Mouse (Mus musculus): Measurements from ENCODE around the gene Arl4d. TPM values are rescaled to one million over a fixed set of nuclear protein-coding genes. Genes with fewer than 3 reads are reported as not detected.

Arl4d gene
- polyA plus RNA-seq (2015; fragmentation: Illumina TruSeq; extraction: RNeasy Lipid Tissue Mini Kit (QIAGEN cat#74804); ENCODE audit: insufficient read depth, low read depth, low replicate concordance): 8.4 TPM

DNA sequence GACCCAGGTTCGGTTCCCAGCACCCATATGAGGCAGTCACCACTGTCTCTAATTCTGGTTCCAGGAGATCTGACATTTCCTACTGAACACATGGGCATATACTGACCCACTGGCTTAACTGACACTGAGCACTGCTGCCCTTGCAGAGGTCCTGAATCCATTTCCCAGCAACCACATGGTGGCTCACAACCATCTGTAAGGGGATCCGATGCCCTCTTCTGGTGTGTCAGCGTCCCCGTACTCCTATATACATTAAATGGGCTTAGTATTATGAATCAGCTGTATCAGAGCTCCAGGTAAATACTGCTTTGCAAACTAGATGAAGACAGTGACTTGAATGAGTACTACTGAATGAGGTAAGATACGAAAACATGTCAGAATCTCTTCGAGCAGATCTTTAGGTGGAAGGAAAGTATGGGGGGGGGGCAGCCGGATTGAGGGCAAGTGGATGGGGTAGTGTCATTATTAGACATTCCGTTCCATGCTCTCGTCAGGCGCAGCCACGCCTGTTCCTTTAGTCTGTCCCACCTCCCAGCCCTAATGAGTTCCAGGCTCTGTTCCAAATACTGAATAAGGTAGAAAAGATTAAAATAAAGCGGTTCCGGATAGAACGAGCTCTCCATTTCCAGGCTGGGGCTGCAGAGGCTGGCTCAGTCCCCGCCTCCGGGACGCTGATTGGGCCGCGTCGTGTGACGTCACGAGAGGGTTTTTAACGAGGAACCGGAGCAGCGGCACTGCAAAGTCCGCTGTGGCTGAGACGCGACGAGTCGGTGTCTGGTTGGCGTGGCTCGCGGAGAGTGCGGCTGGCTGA lies at the start of gene Arl4d:
TSS of gene Arl4d (plus strand) at position 717 of the 811 bp plus-strand sequence.

DNA sequence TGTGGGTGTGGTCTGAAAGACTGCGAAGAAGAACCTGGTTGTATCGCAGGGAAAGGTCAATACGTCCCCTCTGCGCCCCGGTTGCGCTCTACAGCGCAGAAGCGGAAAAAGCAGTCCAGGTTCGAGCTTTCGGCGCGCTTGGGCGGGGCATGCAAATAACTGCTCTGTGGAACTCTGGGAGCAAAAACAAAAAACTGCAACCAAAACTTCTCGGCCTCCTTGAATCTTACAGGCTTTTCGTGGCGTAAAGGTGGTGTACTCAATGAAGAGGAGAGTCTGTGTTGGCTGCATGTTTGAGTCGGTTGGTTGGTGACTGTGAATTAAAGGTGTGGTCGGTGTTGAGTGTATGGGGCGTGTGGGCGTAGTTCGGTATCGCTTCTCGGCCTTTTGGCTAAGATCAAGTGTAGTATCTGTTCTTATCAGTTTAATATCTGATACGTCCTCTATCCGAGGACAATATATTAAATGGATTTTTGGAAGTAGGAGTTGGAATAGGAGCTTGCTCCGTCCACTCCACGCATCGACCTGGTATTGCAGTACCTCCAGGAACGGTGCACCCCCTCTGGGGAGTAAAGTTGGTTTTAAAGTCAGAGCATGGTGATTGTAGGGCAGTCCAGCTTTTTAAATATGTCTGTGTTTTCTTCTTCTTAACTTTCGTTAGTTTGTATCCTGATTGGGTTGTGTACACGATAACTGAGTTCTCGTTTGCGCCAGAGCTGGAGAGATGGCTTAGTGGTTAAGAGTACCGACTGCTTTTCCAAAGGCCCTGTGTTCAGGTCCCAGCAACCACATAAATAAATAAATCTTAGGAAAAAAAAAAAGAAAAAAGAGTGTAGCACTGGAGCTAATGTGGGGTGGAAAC lies 38.1 kb upstream of the Arl4d start, which contains the start of gene Rdm1:
TSS of gene Rdm1 (plus strand) at position 201 of the 862 bp plus-strand sequence.

Other genes starting within 250 kb of the Arl4d start
- gene Aarsd1, start 247.9 kb upstream of the Arl4d start, polyA plus RNA-seq (2015; fragmentation: Illumina TruSeq; extraction: RNeasy Lipid Tissue Mini Kit (QIAGEN cat#74804); ENCODE audit: insufficient read depth, low read depth, low replicate concordance): 7.0 TPM
- 3.0 TPM for gene Gm27029, start 240.7 kb upstream of the Arl4d start, polyA plus RNA-seq (2015; fragmentation: Illumina TruSeq; extraction: RNeasy Lipid Tissue Mini Kit (QIAGEN cat#74804); ENCODE audit: insufficient read depth, low read depth, low replicate concordance)
- 8.9 TPM for gene Rundc1, start 240.5 kb upstream of the Arl4d start, polyA plus RNA-seq (2015; fragmentation: Illumina TruSeq; extraction: RNeasy Lipid Tissue Mini Kit (QIAGEN cat#74804); ENCODE audit: insufficient read depth, low read depth, low replicate concordance)
- not detected for gene Ptges3l, start 240.2 kb upstream of the Arl4d start, polyA plus RNA-seq (2015; fragmentation: Illumina TruSeq; extraction: RNeasy Lipid Tissue Mini Kit (QIAGEN cat#74804); ENCODE audit: insufficient read depth, low read depth, low replicate concordance)
- gene Rpl27, start 223.2 kb upstream of the Arl4d start, polyA plus RNA-seq (2015; fragmentation: Illumina TruSeq; extraction: RNeasy Lipid Tissue Mini Kit (QIAGEN cat#74804); ENCODE audit: insufficient read depth, low read depth, low replicate concordance): 186 TPM
- 19.5 TPM for gene Ifi35, start 217.1 kb upstream of the Arl4d start, polyA plus RNA-seq (2015; fragmentation: Illumina TruSeq; extraction: RNeasy Lipid Tissue Mini Kit (QIAGEN cat#74804); ENCODE audit: insufficient read depth, low read depth, low replicate concordance)
- gene Rnd2, start 200.5 kb upstream of the Arl4d start, polyA plus RNA-seq (2015; fragmentation: Illumina TruSeq; extraction: RNeasy Lipid Tissue Mini Kit (QIAGEN cat#74804); ENCODE audit: insufficient read depth, low read depth, low replicate concordance): 3.9 TPM
- gene Vat1, start 199.3 kb upstream of the Arl4d start, polyA plus RNA-seq (2015; fragmentation: Illumina TruSeq; extraction: RNeasy Lipid Tissue Mini Kit (QIAGEN cat#74804); ENCODE audit: insufficient read depth, low read depth, low replicate concordance): 30.4 TPM
- gene Brca1, start 113.6 kb upstream of the Arl4d start, polyA plus RNA-seq (2015; fragmentation: Illumina TruSeq; extraction: RNeasy Lipid Tissue Mini Kit (QIAGEN cat#74804); ENCODE audit: insufficient read depth, low read depth, low replicate concordance): 0.92 TPM
- 46.2 TPM for gene Nbr1, start 113.4 kb upstream of the Arl4d start, polyA plus RNA-seq (2015; fragmentation: Illumina TruSeq; extraction: RNeasy Lipid Tissue Mini Kit (QIAGEN cat#74804); ENCODE audit: insufficient read depth, low read depth, low replicate concordance)
- gene Tmem106a, start 83.3 kb upstream of the Arl4d start, polyA plus RNA-seq (2015; fragmentation: Illumina TruSeq; extraction: RNeasy Lipid Tissue Mini Kit (QIAGEN cat#74804); ENCODE audit: insufficient read depth, low read depth, low replicate concordance): 6.8 TPM
- not detected for gene Gm11634, start 66.3 kb upstream of the Arl4d start, polyA plus RNA-seq (2015; fragmentation: Illumina TruSeq; extraction: RNeasy Lipid Tissue Mini Kit (QIAGEN cat#74804); ENCODE audit: insufficient read depth, low read depth, low replicate concordance)
- gene Rdm1, start 38.3 kb upstream of the Arl4d start, polyA plus RNA-seq (2015; fragmentation: Illumina TruSeq; extraction: RNeasy Lipid Tissue Mini Kit (QIAGEN cat#74804); ENCODE audit: insufficient read depth, low read depth, low replicate concordance): 8.8 TPM
- gene Dhx8, start 67.4 kb downstream of the Arl4d start, polyA plus RNA-seq (2015; fragmentation: Illumina TruSeq; extraction: RNeasy Lipid Tissue Mini Kit (QIAGEN cat#74804); ENCODE audit: insufficient read depth, low read depth, low replicate concordance): 5.8 TPM
- gene Etv4, start 119.8 kb downstream of the Arl4d start, polyA plus RNA-seq (2015; fragmentation: Illumina TruSeq; extraction: RNeasy Lipid Tissue Mini Kit (QIAGEN cat#74804); ENCODE audit: insufficient read depth, low read depth, low replicate concordance): not detected
- gene Meox1, start 228.8 kb downstream of the Arl4d start, polyA plus RNA-seq (2015; fragmentation: Illumina TruSeq; extraction: RNeasy Lipid Tissue Mini Kit (QIAGEN cat#74804); ENCODE audit: insufficient read depth, low read depth, low replicate concordance): 8.0 TPM

Measured in pancreas, adult 10 weeks (tissue).